Mouse (Mus musculus): Measurements from ENCODE around the gene Myo5c.

The Myo5c gene

GRCm38 (mm10) chr9:75322099-75322885, 90.5 kb downstream of the Myo5c start:
- DNase-seq (ENCODE audit: low read depth, low spot score): no peak

GRCm38 (mm10) chr9:75328047-75328446, 96.2 kb downstream of the Myo5c start:
- no peak for DNase-seq (ENCODE audit: low read depth, low spot score)

DNA sequence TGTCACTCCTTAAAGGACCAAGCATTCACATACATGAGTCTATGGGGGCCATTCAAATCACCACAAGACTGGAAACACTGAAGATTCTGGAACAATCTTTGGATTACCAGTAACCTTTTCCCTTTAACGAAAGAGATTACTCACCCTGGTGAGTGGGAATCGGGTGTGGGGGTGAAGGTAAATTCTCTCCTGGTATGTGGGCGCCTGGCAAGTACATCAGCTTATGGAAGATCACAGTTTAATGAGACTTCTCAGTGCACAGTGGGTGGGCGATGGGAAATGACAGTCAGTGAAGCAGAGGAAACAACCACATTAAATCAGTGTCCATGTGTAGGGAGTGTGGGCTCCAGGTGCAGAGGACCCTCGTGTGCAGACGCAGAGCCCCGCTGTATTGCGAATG, 99.0 kb downstream of the Myo5c start:
- no peak for DNase-seq (ENCODE audit: low read depth, low spot score)

- no peak for DNase-seq (ENCODE audit: low read depth, low spot score)
Observed at GRCm38 (mm10) chr9:75334440-75334839, 102.6 kb downstream of the Myo5c start.

DNA sequence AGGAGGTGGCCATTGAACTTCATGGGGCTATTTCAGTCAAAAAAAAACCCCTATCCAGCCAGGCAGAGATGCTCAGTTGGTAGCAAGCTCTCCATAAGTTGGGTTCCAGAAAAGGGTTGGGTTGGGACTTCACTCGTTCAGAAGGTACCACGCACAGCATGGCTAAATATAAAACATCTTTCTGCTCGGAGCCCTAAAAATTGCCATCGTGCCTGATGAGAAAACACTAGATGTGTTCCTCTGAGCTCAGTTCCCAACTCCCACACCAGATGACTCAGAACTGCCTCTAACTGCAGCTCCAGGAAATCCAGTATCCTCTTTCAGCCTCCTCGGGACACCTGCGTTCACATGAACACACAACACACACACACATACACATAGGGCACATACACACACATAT, 106.2 kb downstream of the Myo5c start:
- no peak for DNase-seq (ENCODE audit: low read depth, low spot score)

DNA sequence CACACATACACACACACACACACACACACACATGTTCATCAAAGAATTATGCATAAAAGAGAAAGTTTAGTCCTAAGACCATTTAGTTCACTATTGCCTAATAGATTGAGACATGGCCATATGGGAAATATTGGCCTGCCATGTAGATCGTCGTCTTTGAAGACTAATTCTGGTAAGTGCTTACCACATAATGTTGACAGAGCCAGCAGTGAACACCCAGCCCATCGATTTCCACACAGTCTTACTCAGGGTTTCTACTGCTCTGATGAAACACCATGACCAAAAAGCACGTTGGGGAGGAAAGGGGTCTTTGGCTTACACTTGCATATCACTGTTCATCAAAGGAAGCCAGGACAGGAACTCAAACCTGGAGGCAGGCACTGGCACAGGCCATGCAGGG, 110.6 kb downstream of the Myo5c start:
- DNase-seq (ENCODE audit: low read depth, low spot score): no peak

GRCm38 (mm10) chr9:75347458-75347857, 115.6 kb downstream of the Myo5c start, which contains the start of gene Bcl2l10:
Gene Bcl2l10 (plus strand): TSS chr9:75347758.
- no peak for DNase-seq (ENCODE audit: low read depth, low spot score)

DNA sequence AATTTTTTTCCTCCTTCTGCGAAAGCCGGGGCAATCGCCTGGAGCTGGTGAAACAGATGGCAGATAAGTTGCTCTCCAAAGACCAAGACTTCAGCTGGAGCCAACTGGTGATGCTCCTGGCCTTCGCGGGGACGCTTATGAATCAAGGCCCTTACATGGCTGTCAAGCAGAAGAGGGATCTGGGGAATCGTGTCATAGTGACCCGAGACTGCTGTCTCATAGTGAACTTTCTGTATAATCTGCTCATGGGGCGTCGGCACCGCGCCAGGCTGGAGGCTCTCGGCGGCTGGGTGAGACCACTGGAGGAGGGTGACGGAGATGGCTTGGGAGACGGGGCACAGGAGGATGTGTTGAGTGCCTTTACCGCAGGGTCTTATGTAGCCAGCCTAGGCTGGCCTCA, 116.2 kb downstream of the Myo5c start:
- DNase-seq (ENCODE audit: low read depth, low spot score): no peak

GRCm38 (mm10) chr9:75348641-75349040, 116.8 kb downstream of the Myo5c start:
- DNase-seq (ENCODE audit: low read depth, low spot score): no peak

GRCm38 (mm10) chr9:75353094-75353493, 121.3 kb downstream of the Myo5c start:
- no peak for DNase-seq (ENCODE audit: low read depth, low spot score)
